Mouse (Mus musculus): ENCODE data around the gene Rnf222. TPM values are rescaled to one million over a fixed set of nuclear protein-coding genes. Genes with fewer than 3 reads are reported as not detected.
A peak's percentile ranks its signal among the peaks of the same experiment; 100 is the strongest.
"Not testable (repeated sequence)": the region's sequence is repeated elsewhere in the genome, so short reads cannot be mapped to it uniquely, and the experiment has no call there.

Rnf222 gene
- total and polyA plus RNA-seq, 2 experiments from 2014 or later = 0.14 TPM; not detected in 1

DNA sequence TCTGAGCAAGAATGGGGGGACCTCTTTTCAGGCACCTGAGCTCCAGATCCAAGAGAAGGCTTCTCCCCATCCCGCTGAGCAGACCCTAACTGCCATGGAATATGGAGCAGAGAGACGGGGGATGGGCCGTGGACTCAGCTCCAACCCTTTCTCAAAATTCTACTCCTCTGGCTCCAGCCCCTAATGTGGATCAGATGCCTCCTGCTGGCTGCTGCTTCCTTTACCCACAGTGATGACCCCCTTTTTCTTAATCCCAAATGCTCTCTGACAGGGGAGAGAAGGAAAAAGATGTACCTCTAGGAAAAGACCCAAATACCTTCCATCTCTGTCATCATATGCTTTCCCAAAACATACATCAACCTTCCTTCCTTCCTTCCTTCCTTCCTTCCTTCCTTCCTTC is 38.6 kb downstream of the Rnf222 start, which contains the start of gene Odf4:
TSS of gene Odf4 (minus strand) at position 101 of the 400 bp plus-strand sequence.
- Histone ChIP-seq H3K27me3 (ENCODE audit: control insufficient read depth, insufficient read depth, low read length) (no peaks in the 10 kb centered on the region), H3K4me2 (ENCODE audit: low read depth, low read length) (no peak within 1 kb of the TSS), H3K4me1 (ENCODE audit: control insufficient read depth, insufficient read depth) (no peaks in the 10 kb centered on the region), H3K36me3 (replicated peaks; ENCODE audit: control insufficient read depth, insufficient read depth, low read length) (no peaks in the 10 kb centered on the region), H3K27ac (ENCODE audit: low read depth) (no peak within 1 kb of the TSS), H3K4me3 (ENCODE audit: low read depth, low read length) (no peak within 1 kb of the TSS), H3K9ac (replicated peaks; ENCODE audit: low read depth, low read length) (no peak within 1 kb of the TSS), H3K9me3 (replicated peaks; ENCODE audit: control insufficient read depth, low read length) (no peaks in the 10 kb centered on the region)
- 78% methylated on average over 3 of the region's 3 CpGs for WGBS
- DNase-seq (ENCODE audit: low spot score) = no peak
- TF ChIP-seq CTCF (IDR thresholded peaks at IDR 0.05; ENCODE audit: low read depth) = no peak
- no peak for TF ChIP-seq EP300 (IDR thresholded peaks at IDR 0.05; ENCODE audit: low read depth)
- ATAC-seq (ENCODE audit: insufficient read depth, low read depth) = no peak

DNA sequence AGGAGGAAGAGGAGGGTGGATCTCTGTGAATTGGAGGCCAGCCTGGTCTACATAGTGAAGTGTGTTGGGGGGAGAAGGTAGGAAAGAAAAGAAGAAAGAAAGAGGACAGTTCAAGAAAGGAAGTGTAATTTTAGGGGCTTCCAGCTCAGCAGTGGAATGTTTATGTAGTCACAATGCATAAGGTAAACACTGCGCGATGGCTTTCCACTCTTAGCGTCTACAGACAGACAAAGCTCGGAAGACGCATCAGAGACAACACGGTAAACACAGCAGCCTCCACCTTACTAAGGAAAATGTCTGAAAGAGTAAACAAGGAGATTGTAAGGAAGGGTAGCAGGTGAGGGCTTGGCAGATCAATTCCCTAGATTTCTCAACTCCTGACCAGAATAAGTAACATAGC is 41.6 kb downstream of the Rnf222 start:
- Histone ChIP-seq H3K27ac (ENCODE audit: low read depth) (no peak overlapping the region), H3K4me3 (ENCODE audit: low read depth, low read length) (no peak overlapping the region), H3K36me3 (replicated peaks; ENCODE audit: control insufficient read depth, insufficient read depth, low read length) (no peaks in the 10 kb centered on the region), H3K9me3 (replicated peaks; ENCODE audit: control insufficient read depth, low read length) (no peaks in the 10 kb centered on the region), H3K9ac (replicated peaks; ENCODE audit: low read depth, low read length) (no peak overlapping the region), H3K4me1 (ENCODE audit: control insufficient read depth, insufficient read depth) (no peaks in the 10 kb centered on the region), H3K27me3 (ENCODE audit: control insufficient read depth, insufficient read depth, low read length) (no peaks in the 10 kb centered on the region), H3K4me2 (ENCODE audit: low read depth, low read length) (no peak overlapping the region)
- ATAC-seq (ENCODE audit: insufficient read depth, low read depth) = no peak
- 69% methylated on average over 6 of the region's 6 CpGs for WGBS
- TF ChIP-seq CTCF (IDR thresholded peaks at IDR 0.05; ENCODE audit: low read depth) = no peak
- TF ChIP-seq EP300 (IDR thresholded peaks at IDR 0.05; ENCODE audit: low read depth) = no peak
- DNase-seq (ENCODE audit: low spot score) = no peak

DNA sequence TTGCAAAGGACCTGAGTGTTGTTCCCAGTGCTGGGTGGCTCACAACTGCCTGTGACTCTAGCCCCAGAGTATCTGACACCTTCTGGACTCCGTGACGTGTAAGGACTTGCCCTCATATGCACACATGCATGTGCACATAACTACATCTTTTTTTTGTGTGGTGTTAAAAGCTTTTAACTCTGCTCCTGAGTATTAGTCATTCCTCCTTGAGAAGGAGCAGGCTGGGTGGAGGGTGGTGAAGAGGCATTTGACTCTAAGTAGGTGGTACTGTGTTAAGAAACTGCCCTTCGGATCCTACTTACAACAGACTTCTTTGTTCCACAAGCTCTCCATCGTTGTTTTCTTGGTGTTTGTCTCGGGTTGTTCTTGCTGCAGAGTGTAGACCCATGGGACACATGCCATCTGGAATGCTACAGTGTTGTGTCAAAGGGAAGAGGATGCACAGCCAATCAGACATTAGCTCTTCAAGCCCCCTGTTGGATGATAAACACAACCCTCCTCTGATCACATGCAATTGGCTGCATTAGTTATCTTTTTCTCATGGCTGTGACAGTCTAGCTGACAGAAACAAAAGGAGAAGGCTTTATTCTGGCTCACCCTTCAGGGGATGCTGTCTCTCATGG is 45.6 kb downstream of the Rnf222 start:
- no peaks in the 10 kb centered on the region for H3K27me3 ChIP-seq (ENCODE audit: control insufficient read depth, insufficient read depth, low read length)
- no peaks in the 10 kb centered on the region for H3K36me3 ChIP-seq (replicated peaks; ENCODE audit: control insufficient read depth, insufficient read depth, low read length)
- no peaks in the 10 kb centered on the region for H3K9me3 ChIP-seq (replicated peaks; ENCODE audit: control insufficient read depth, low read length)
- WGBS = 66% methylated on average over 5 of the region's 5 CpGs
- no peak overlapping the region for H3K4me3 ChIP-seq (ENCODE audit: low read depth, low read length)
- DNase-seq (ENCODE audit: low spot score) (no peak), ATAC-seq (ENCODE audit: insufficient read depth, low read depth) (no peak)
- no peak overlapping the region for H3K4me2 ChIP-seq (ENCODE audit: low read depth, low read length)
- TF ChIP-seq CTCF (IDR thresholded peaks at IDR 0.05; ENCODE audit: low read depth) (no peak), EP300 (IDR thresholded peaks at IDR 0.05; ENCODE audit: low read depth) (no peak)
- H3K9ac ChIP-seq (replicated peaks; ENCODE audit: low read depth, low read length) = no peak overlapping the region
- no peak overlapping the region for H3K27ac ChIP-seq (ENCODE audit: low read depth)
- H3K4me1 ChIP-seq (ENCODE audit: control insufficient read depth, insufficient read depth) = no peaks in the 10 kb centered on the region

DNA sequence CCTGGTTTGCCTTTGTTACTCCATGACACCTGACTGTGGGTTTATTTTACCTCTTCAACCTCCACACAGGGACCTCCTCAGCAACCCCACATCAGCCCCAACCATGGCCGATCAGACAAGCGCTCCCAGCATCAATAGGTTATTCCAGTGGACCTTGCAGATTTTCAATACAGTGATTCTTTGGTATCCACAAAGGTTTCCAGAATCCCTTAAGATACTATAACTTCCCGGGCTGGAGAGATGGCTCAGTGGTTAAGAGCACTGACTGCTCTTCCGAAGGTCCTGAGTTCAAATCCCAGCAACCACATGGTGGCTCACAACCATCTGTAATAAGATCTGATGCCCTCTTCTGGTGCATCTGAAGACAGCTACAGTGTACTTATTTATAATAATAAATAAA is 48.6 kb downstream of the Rnf222 start:
- H3K9ac ChIP-seq (replicated peaks; ENCODE audit: low read depth, low read length); H3K4me3 ChIP-seq (ENCODE audit: low read depth, low read length); H3K36me3 ChIP-seq (replicated peaks; ENCODE audit: control insufficient read depth, insufficient read depth, low read length); ATAC-seq (ENCODE audit: insufficient read depth, low read depth); H3K4me2 ChIP-seq (ENCODE audit: low read depth, low read length); DNase-seq (ENCODE audit: low spot score); H3K27ac ChIP-seq (ENCODE audit: low read depth); H3K27me3 ChIP-seq (ENCODE audit: control insufficient read depth, insufficient read depth, low read length); H3K9me3 ChIP-seq (replicated peaks; ENCODE audit: control insufficient read depth, low read length); H3K4me1 ChIP-seq (ENCODE audit: control insufficient read depth, insufficient read depth): not testable (repeated sequence)
- WGBS = 74% methylated on average over 4 of the region's 4 CpGs

DNA sequence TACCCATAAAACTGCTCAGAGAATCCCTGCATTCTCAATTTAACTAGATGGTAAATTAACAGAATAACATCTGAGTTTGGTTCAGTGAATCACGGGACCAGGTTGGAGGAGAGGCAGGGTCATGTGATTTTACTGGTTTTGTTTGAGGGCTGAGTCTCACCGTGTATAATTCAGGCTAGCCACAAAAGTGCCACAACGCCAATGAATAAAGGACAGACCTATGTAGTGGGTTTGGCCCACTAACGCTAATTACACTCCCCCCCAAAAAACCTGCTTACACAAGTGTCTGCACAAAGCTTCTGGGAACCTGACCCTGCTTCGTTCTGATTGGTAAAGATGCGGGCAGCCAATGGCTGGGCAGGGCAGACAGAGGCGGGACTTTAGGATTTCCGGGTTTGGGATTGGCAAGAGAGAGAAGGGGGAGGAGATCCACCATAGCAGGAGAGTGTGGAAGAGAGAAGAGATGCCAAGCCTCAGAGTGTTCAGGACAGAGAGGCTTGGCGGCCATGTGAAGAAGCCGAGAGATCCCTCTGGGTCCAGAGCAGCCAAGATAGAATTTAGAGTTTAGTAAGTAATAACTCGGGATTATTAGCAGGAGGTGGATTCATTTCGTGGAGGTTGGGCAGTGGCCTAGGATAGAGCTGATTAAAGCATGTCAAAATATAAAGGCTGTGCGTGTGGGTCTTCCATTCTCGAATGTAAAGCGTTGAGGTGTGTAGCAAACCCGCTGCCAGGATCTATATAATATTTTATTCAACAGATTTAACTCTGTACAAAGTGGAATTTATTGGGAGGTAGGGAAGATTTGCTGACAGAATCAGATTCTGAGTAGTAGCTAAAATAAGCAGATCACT is 51.3 kb downstream of the Rnf222 start:
- H3K9me3 ChIP-seq (replicated peaks; ENCODE audit: control insufficient read depth, low read length) = no peaks in the 10 kb centered on the region
- TF ChIP-seq EP300 (IDR thresholded peaks at IDR 0.05; ENCODE audit: low read depth) (no peak), CTCF (IDR thresholded peaks at IDR 0.05; ENCODE audit: low read depth) (no peak)
- 1% methylated on average over 16 of the region's 16 CpGs for WGBS
- 0 out of 2 replicates have a peak, but pooled peaks cover 7% of the 10 kb centered on the region for H3K36me3 ChIP-seq (replicated peaks; ENCODE audit: control insufficient read depth, insufficient read depth, low read length)
- H3K27ac ChIP-seq (ENCODE audit: low read depth) = peak overlapping the region; percentile 75
- peak overlapping the region; percentile 54 for H3K9ac ChIP-seq (replicated peaks; ENCODE audit: low read depth, low read length)
- peak overlapping the region; percentile 49 for H3K4me3 ChIP-seq (ENCODE audit: low read depth, low read length)
- no peaks in the 10 kb centered on the region for H3K27me3 ChIP-seq (ENCODE audit: control insufficient read depth, insufficient read depth, low read length)
- DNase-seq (ENCODE audit: low spot score) (peak; percentile 97), ATAC-seq (ENCODE audit: insufficient read depth, low read depth) (peak; percentile 100)
- H3K4me1 ChIP-seq (ENCODE audit: control insufficient read depth, insufficient read depth) = peaks cover 10% of the 10 kb centered on the region; the same call in 1 of the 2 replicates
- peak overlapping the region; percentile 68 for H3K4me2 ChIP-seq (ENCODE audit: low read depth, low read length)

All from heart, postnatal 0 days (tissue).